Mouse (Mus musculus): ENCODE data around the gene Map3k6. TPM values are rescaled to one million over a fixed set of nuclear protein-coding genes. Genes with fewer than 3 reads are reported as not detected.

Map3k6 gene
- polyA plus RNA-seq, 2 experiments = 1.5 to 2.4 TPM

- Histone ChIP-seq H3K4me3 (ENCODE audit: insufficient read depth in 1 of 2, low read depth in 2 of 2, low read length in 2 of 2) (no peak overlapping the region), H3K4me2 (ENCODE audit: low read depth) (0 out of 2 replicates have a peak overlapping the region, but pooled peaks have one; percentile 12), H3K36me3 (replicated peaks; ENCODE audit: control insufficient read depth, insufficient read depth, low read depth) (no peaks in the 10 kb centered on the region), H3K9ac (replicated peaks) (no peak overlapping the region), H3K9me3 (ENCODE audit: control insufficient read depth, low read length) (no peaks in the 10 kb centered on the region), H3K27me3 (ENCODE audit: control insufficient read depth, insufficient read depth, low read length) (peaks cover 35% of the 10 kb centered on the region), H3K4me1 (replicated peaks; ENCODE audit: control insufficient read depth in 2 of 2, insufficient read depth in 2 of 2, low read length in 1 of 2) (peaks cover 0 to 5% of the 10 kb centered on the region in 2 experiments; a peak in 2 of 4 replicates), H3K27ac (no peak overlapping the region)
- TF ChIP-seq CTCF (IDR thresholded peaks at IDR 0.05; ENCODE audit: low read depth) (no peak), EP300 (IDR thresholded peaks at IDR 0.05; ENCODE audit: low read depth) (no peak)
- no peak for DNase-seq (ENCODE audit: low read depth in 3 of 3, low spot score in 3 of 3)
- WGBS (ENCODE audit: insufficient replicate concordance) = 6% methylated on average over 9 of the region's 9 CpGs
- ATAC-seq (ENCODE audit: insufficient read depth) = no peak
Observed at GRCm38 (mm10) chr4:133213268-133213590, 27.4 kb upstream of the Map3k6 start.

GRCm38 (mm10) chr4:133213661-133214060 lies 27.0 kb upstream of the Map3k6 start:
- Histone ChIP-seq H3K9me3 (ENCODE audit: control insufficient read depth, low read length) (no peaks in the 10 kb centered on the region), H3K4me1 (replicated peaks; ENCODE audit: control insufficient read depth in 2 of 2, insufficient read depth in 2 of 2, low read length in 1 of 2) (peaks cover 0 to 5% of the 10 kb centered on the region in 2 experiments; a peak in 2 of 4 replicates), H3K27me3 (ENCODE audit: control insufficient read depth, insufficient read depth, low read length) (peaks cover 35% of the 10 kb centered on the region), H3K36me3 (replicated peaks; ENCODE audit: control insufficient read depth, insufficient read depth, low read depth) (no peaks in the 10 kb centered on the region), H3K4me3 (ENCODE audit: insufficient read depth in 1 of 2, low read depth in 2 of 2, low read length in 2 of 2) (no peak overlapping the region), H3K4me2 (ENCODE audit: low read depth) (no peak overlapping the region), H3K27ac (no peak overlapping the region), H3K9ac (replicated peaks) (no peak overlapping the region)
- ATAC-seq (ENCODE audit: insufficient read depth) (no peak), DNase-seq (ENCODE audit: low read depth in 3 of 3, low spot score in 3 of 3) (no peak)
- WGBS (ENCODE audit: insufficient replicate concordance) = 31% methylated on average over 10 of the region's 10 CpGs
- TF ChIP-seq CTCF (IDR thresholded peaks at IDR 0.05; ENCODE audit: low read depth) (no peak), EP300 (IDR thresholded peaks at IDR 0.05; ENCODE audit: low read depth) (no peak)

GRCm38 (mm10) chr4:133217641-133218040 lies 23.0 kb upstream of the Map3k6 start:
- no peak overlapping the region for H3K4me2 ChIP-seq (ENCODE audit: low read depth)
- no peak for DNase-seq (ENCODE audit: low read depth in 3 of 3, low spot score in 3 of 3)
- 5% methylated on average over 5 of the region's 5 CpGs for WGBS (ENCODE audit: insufficient replicate concordance)

GRCm38 (mm10) chr4:133218745-133219144 lies 21.9 kb upstream of the Map3k6 start:
- no peak for ATAC-seq (ENCODE audit: insufficient read depth)
- peaks cover 22% of the 10 kb centered on the region for H3K27me3 ChIP-seq (ENCODE audit: control insufficient read depth, insufficient read depth, low read length)
- no peaks in the 10 kb centered on the region for H3K4me1 ChIP-seq (replicated peaks; ENCODE audit: control insufficient read depth in 2 of 2, insufficient read depth in 2 of 2, low read length in 1 of 2)
- H3K9me3 ChIP-seq (ENCODE audit: control insufficient read depth, low read length) = no peaks in the 10 kb centered on the region
- no peaks in the 10 kb centered on the region for H3K36me3 ChIP-seq (replicated peaks; ENCODE audit: control insufficient read depth, insufficient read depth, low read depth)
- no peak overlapping the region for H3K27ac ChIP-seq
- H3K4me2 ChIP-seq (ENCODE audit: low read depth) = no peak overlapping the region
- 53% methylated on average over 3 of the region's 3 CpGs for WGBS (ENCODE audit: insufficient replicate concordance)
- DNase-seq (ENCODE audit: low read depth in 3 of 3, low spot score in 3 of 3) = no peak
- H3K4me3 ChIP-seq (ENCODE audit: insufficient read depth in 1 of 2, low read depth in 2 of 2, low read length in 2 of 2) = no peak overlapping the region
- TF ChIP-seq CTCF (IDR thresholded peaks at IDR 0.05; ENCODE audit: low read depth) (no peak), EP300 (IDR thresholded peaks at IDR 0.05; ENCODE audit: low read depth) (no peak)
- H3K9ac ChIP-seq (replicated peaks) = no peak overlapping the region

More at GRCm38 (mm10) chr4:133217641-133218040, 23.0 kb upstream of the Map3k6 start:
- Histone ChIP-seq H3K27me3 (ENCODE audit: control insufficient read depth, insufficient read depth, low read length) (peaks cover 33% of the 10 kb centered on the region), H3K27ac (no peak overlapping the region), H3K9ac (replicated peaks) (no peak overlapping the region), H3K4me1 (replicated peaks; ENCODE audit: control insufficient read depth in 2 of 2, insufficient read depth in 2 of 2, low read length in 1 of 2) (peaks cover 0 to 4% of the 10 kb centered on the region in 2 experiments; a peak in 2 of 4 replicates), H3K9me3 (ENCODE audit: control insufficient read depth, low read length) (no peaks in the 10 kb centered on the region), H3K4me3 (ENCODE audit: insufficient read depth in 1 of 2, low read depth in 2 of 2, low read length in 2 of 2) (no peak overlapping the region), H3K36me3 (replicated peaks; ENCODE audit: control insufficient read depth, insufficient read depth, low read depth) (no peaks in the 10 kb centered on the region)
- no peak for TF ChIP-seq EP300 (IDR thresholded peaks at IDR 0.05; ENCODE audit: low read depth)
- peak; percentile 99 for TF ChIP-seq CTCF (IDR thresholded peaks at IDR 0.05; ENCODE audit: low read depth)
- no peak for ATAC-seq (ENCODE audit: insufficient read depth)

- H3K4me2 ChIP-seq (ENCODE audit: low read depth) = peak overlapping the region; percentile 48
- no peak overlapping the region for H3K27ac ChIP-seq
- WGBS (ENCODE audit: insufficient replicate concordance) = 9% methylated on average over 25 of the region's 25 CpGs
- peaks cover 14% of the 10 kb centered on the region for H3K27me3 ChIP-seq (ENCODE audit: control insufficient read depth, insufficient read depth, low read length)
- no peak for ATAC-seq (ENCODE audit: insufficient read depth)
- TF ChIP-seq CTCF (IDR thresholded peaks at IDR 0.05; ENCODE audit: low read depth) (no peak), EP300 (IDR thresholded peaks at IDR 0.05; ENCODE audit: low read depth) (no peak)
- H3K4me3 ChIP-seq (ENCODE audit: insufficient read depth in 1 of 2, low read depth in 2 of 2, low read length in 2 of 2) = no peak overlapping the region; a peak in 1 of 4 replicates
- no peaks in the 10 kb centered on the region for H3K36me3 ChIP-seq (replicated peaks; ENCODE audit: control insufficient read depth, insufficient read depth, low read depth)
- no peaks in the 10 kb centered on the region for H3K4me1 ChIP-seq (replicated peaks; ENCODE audit: control insufficient read depth in 2 of 2, insufficient read depth in 2 of 2, low read length in 1 of 2)
- DNase-seq (ENCODE audit: low read depth in 3 of 3, low spot score in 3 of 3) = no peak
- H3K9me3 ChIP-seq (ENCODE audit: control insufficient read depth, low read length) = no peaks in the 10 kb centered on the region
- no peak overlapping the region for H3K9ac ChIP-seq (replicated peaks)
Observed at GRCm38 (mm10) chr4:133220656-133221055, 20.0 kb upstream of the Map3k6 start.
